Mouse (Mus musculus): ENCODE data around the gene Ilkap.

DNA sequence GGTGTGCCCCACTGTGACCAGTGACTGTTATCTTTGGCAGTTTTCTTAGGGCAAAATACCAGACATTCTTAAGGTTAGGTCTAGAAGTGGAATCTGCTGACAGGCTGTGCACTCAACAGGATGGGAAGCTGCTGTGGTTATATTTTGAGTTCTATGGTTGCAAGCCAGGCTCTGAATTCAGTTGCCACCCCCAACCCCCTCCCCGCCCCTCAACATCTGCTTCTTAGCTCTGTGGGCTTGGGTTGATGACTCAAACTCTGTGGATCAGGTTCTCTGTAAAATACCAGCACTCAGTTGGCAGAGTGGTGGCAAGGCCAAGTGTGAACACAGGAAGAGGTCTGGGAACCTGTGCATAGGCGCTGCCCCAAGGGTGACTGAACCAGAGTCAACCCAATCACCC is 46.3 kb downstream of the Ilkap start:
- TF ChIP-seq CTCF (IDR thresholded peaks at IDR 0.05; ENCODE audit: borderline replicate concordance, insufficient read depth, low read length), result no peak
- no peak for TF ChIP-seq POLR2A (IDR thresholded peaks at IDR 0.05; ENCODE audit: low read depth, low read length)

Data from embryonic fibroblast, embryonic 13.5 days (primary cell).